Mouse (Mus musculus): ENCODE data around the gene Prss16.

DNA sequence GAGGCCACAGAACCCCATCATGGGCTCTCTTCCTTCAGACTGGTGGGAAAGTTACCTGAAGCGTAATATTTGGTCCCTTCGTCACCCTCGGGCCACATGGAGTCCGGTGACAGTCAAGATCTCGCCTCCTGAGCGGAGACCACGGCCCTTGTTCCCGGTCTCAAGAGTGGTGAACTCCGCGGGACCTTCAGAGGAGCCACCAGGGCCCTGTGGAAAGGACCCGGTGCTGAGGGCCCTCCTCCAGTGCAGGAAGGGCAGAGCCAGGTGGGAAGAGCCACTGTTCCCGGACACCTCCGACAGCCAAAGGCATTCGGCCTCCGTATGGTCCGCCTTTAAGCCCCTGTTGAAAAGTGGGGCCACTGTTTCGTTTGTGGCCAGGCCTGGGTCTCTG, 27.7 kb downstream of the Prss16 start:
- TF ChIP-seq CTCF (IDR thresholded peaks at IDR 0.05; ENCODE audit: low read depth) (no peak), EP300 (optimal IDR thresholded peaks at IDR 0.05) (no peak)

Measured in stomach, postnatal 0 days (tissue).